ENCODE assay signal across 24 mouse cellular contexts in the genomic region with DNA sequence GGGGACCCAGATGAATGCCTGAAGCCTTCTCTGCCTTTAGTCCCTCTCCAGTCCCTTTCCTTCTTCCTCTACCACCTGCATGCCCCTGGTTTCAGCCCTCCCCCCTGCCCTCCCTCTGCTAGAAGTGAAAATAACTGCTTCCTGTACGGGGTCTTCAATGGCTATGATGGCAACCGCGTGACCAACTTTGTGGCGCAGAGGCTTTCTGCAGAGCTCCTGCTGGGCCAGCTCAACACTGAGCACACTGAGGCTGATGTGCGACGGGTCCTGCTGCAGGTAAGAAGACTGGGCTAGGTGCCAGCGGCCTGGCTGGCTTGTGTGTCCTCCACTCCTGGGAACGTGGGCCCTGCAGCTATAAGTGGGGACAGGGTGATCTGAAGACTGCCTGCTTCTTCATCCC. TPM values are rescaled to one million over a fixed set of nuclear protein-coding genes. Genes with fewer than 3 reads are reported as not detected.
DNase-seq lines count a peak whose midpoint lies in the region; ATAC-seq and TF ChIP-seq lines count a peak whose summit lies in the region.
"Had no signal": no experiment of that assay in that cellular context is flagged by ENCODE, and none has a peak within 500 bp of the region (broad histone marks: within the 10 kb centered on the region; RNA-seq: fewer than 3 reads in every experiment).

No protein-coding gene starts in this region.

- H3K4me1 ChIP-seq in lung, embryonic 16.5 days (replicated peaks; ENCODE audit: control insufficient read depth, insufficient read depth, low read length) = no peaks in the 10 kb centered on the region
- H3K4me1 ChIP-seq: embryonic facial prominence, embryonic 15.5 days; hindbrain, embryonic 12.5 days; lung, embryonic 15.5 days had no signal

- peak; percentile 55 for ATAC-seq in lung, embryonic 16.5 days (ENCODE audit: low read depth)
- ATAC-seq in frontal cortex, adult (ENCODE audit: low TSS enrichment) = no peak
- ATAC-seq: forebrain, postnatal 0 days had no signal

- no peak overlapping the region for H3K9ac ChIP-seq in lung, embryonic 16.5 days (ENCODE audit: low read length)
- H3K9ac ChIP-seq: embryonic facial prominence, embryonic 15.5 days; forebrain, postnatal 0 days; heart, embryonic 15.5 days; hindbrain, embryonic 12.5 days; liver, embryonic 14.5 days; lung, embryonic 15.5 days had no signal

- no peak for TF ChIP-seq CTCF in gastrocnemius, adult 2 months (IDR thresholded peaks at IDR 0.05)

- peak overlapping the region; percentile 45 for H3K4me3 ChIP-seq in gastrocnemius, adult 2 months
- H3K4me3 ChIP-seq in lung, embryonic 16.5 days (ENCODE audit: low read length) = no peak overlapping the region
- H3K4me3 ChIP-seq: embryonic facial prominence, embryonic 15.5 days; heart, embryonic 15.5 days; hindbrain, embryonic 12.5 days; left cerebral cortex, adult 2 months; lung, embryonic 15.5 days had no signal

- WGBS in lung, embryonic 16.5 days = 70% methylated on average over 8 of the region's 8 CpGs

- no peak for DNase-seq in gastrocnemius, adult 2 months
- DNase-seq in gastrocnemius, postnatal 10 days = no peak
- no peak for DNase-seq in lung, postnatal 25 days (ENCODE audit: low spot score)
- peak; percentile 47 to 52 for DNase-seq in thymus, adult 18-20 months
- peak; percentile 71 for DNase-seq in thymus, postnatal 4 days
- DNase-seq: adrenal gland, adult 2 months; B cell, adult 2 months; cerebellum, adult 9-11 months; forebrain, postnatal 0 days; heart, adult 11 months; kidney, adult 9 months; kidney, postnatal 25 days; layer of hippocampus, adult 9-11 months; midbrain, embryonic 14.5 days; right cerebral cortex, postnatal 4 days had no signal

- H3K9me3 ChIP-seq in lung, embryonic 16.5 days (ENCODE audit: control insufficient read depth, low read length) = no peaks in the 10 kb centered on the region
- H3K9me3 ChIP-seq: embryonic facial prominence, embryonic 15.5 days; heart, embryonic 15.5 days; hindbrain, embryonic 12.5 days; lung, embryonic 15.5 days had no signal

- peak overlapping the region; percentile 62; the same call in 1 of the 2 replicates for H3K27ac ChIP-seq in gastrocnemius, adult 2 months
- no peak overlapping the region for H3K27ac ChIP-seq in lung, embryonic 16.5 days (ENCODE audit: low read length)
- H3K27ac ChIP-seq: embryonic facial prominence, embryonic 15.5 days; hindbrain, embryonic 12.5 days; left cerebral cortex, adult 2 months; liver, embryonic 14.5 days; lung, embryonic 15.5 days had no signal

- H3K36me3 ChIP-seq in lung, embryonic 16.5 days (ENCODE audit: control insufficient read depth, insufficient read depth, low read length) = peaks cover 18% of the 10 kb centered on the region

- no peaks in the 10 kb centered on the region for H3K27me3 ChIP-seq in lung, embryonic 16.5 days (ENCODE audit: control insufficient read depth, insufficient read depth, low read depth, low read length)
- H3K27me3 ChIP-seq: embryonic facial prominence, embryonic 15.5 days; heart, embryonic 15.5 days; hindbrain, embryonic 12.5 days; lung, embryonic 15.5 days had no signal

- no peak overlapping the region for H3K4me2 ChIP-seq in lung, embryonic 16.5 days (ENCODE audit: low read depth, low read length)
- H3K4me2 ChIP-seq: embryonic facial prominence, embryonic 15.5 days; heart, embryonic 15.5 days; hindbrain, embryonic 12.5 days; lung, embryonic 15.5 days had no signal

- intact Hi-C loops in gastrocnemius, adult 2 months (cut with DNase I) = no loop called here

RNA-seq across cellular contexts. Expression of a gene that starts 15.6 kb away (rescaled TPM):
- 10 to 100 TPM; 13.0 to 16.1 TPM for total RNA-seq in gastrocnemius, adult 2 months (2021)
- 10 to 100 TPM; 17.1 to 20.6 TPM for total RNA-seq in gastrocnemius, postnatal 10 days (2021)
- 31.5 and 33.5 TPM in 2 replicates for polyA plus RNA-seq in lung, embryonic 16.5 days (2015; fragmentation: Nextera tagmentation; extraction: Ambion mirVana)

RNA-seq across cellular contexts. Expression of a gene that starts 25.0 kb away (rescaled TPM):
- total RNA-seq in gastrocnemius, adult 2 months (2021) = under 1 TPM; 0.61 to 0.78 TPM
- total RNA-seq in gastrocnemius, postnatal 10 days (2021) = 1 to 10 TPM; 2.8 to 3.1 TPM
- polyA plus RNA-seq in lung, embryonic 16.5 days (2015; fragmentation: Nextera tagmentation; extraction: Ambion mirVana) = 3.9 and 4.3 TPM in 2 replicates
- total RNA-seq: megakaryocyte, adult 5-6 weeks had no signal

RNA-seq across cellular contexts. Expression of a gene that starts 56.9 kb away (rescaled TPM):
- total RNA-seq in gastrocnemius, adult 2 months (2021) = 10 to 100 TPM; 38.6 to 51.4 TPM
- total RNA-seq in gastrocnemius, postnatal 10 days (2021) = 100 to 1,000 TPM; 224 to 271 TPM
- 994 and 1,049 TPM in 2 replicates for polyA plus RNA-seq in lung, embryonic 16.5 days (2015; fragmentation: Nextera tagmentation; extraction: Ambion mirVana)

RNA-seq across cellular contexts. Expression of a gene that starts 57.4 kb away (rescaled TPM):
- 10 to 100 TPM; 46.1 to 46.4 TPM for total RNA-seq in gastrocnemius, adult 2 months (2021)
- 10 to 100 TPM; 16.1 to 17.0 TPM for total RNA-seq in gastrocnemius, postnatal 10 days (2021)
- 20.7 and 21.9 TPM in 2 replicates for polyA plus RNA-seq in lung, embryonic 16.5 days (2015; fragmentation: Nextera tagmentation; extraction: Ambion mirVana)

Comparison
In these comparisons a context has a peak if more than half of its experiments do, and no peak if none do; other contexts are left out.
1. RNA of a gene that starts 56.9 kb away (total RNA-seq): 224 to 271 TPM in gastrocnemius, postnatal 10 days; 38.6 to 51.4 TPM in gastrocnemius, adult 2 months; every median in the first group is over 4 times any median in the second.
2. DNase-seq: peak in thymus, adult 18-20 months (2 of 2) and thymus, postnatal 4 days (single experiment); none in gastrocnemius, adult 2 months (single experiment), gastrocnemius, postnatal 10 days (single experiment) and lung, postnatal 25 days (single experiment).